Mouse (Mus musculus) ovary, postnatal 10 days (tissue): Measurements from ENCODE around the gene Rhbdl1.
A peak's percentile ranks its signal among the peaks of the same experiment; 100 is the strongest.

Experiments
- DNase-seq: peaks from one replicate; pipeline ENCODE4 v3.0.0; 2022; ENCODE audit warnings: low spot score

Gene Rhbdl1

GRCm38 (mm10) chr17:25792615-25793014, 44.5 kb downstream of the Rhbdl1 start, which contains the start of gene Fam173a:
Fam173a (minus strand) TSS chr17:25792901.
- peak; percentile 62 for DNase-seq

GRCm38 (mm10) chr17:25791843-25792527, 45.1 kb downstream of the Rhbdl1 start:
- peak; percentile 88 for DNase-seq

DNA sequence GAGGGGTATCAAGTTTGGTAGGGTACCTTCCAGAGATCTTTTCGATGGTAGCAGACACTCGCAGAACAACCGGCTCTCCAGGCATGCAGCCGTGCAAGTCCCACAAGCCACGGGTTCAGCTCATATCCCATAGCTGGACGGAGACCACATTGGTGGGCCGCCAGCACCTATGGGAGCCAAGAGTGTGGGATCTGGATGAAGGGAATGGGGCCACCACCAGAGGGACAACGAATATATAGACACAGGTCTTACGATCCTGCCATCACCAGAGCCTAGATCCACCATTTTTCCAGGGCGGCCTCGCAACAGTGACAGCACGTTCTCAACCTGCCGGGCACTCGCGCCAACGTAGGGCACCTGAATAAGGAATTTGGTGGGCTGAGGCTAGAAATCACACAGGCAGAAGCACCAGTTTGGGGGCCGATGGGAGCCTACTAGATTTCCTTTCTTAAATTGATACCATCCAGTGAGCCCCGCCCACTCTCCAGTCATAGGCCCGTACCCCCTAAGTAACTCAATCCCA, 45.7 kb downstream of the Rhbdl1 start:
- DNase-seq = no peak

DNA sequence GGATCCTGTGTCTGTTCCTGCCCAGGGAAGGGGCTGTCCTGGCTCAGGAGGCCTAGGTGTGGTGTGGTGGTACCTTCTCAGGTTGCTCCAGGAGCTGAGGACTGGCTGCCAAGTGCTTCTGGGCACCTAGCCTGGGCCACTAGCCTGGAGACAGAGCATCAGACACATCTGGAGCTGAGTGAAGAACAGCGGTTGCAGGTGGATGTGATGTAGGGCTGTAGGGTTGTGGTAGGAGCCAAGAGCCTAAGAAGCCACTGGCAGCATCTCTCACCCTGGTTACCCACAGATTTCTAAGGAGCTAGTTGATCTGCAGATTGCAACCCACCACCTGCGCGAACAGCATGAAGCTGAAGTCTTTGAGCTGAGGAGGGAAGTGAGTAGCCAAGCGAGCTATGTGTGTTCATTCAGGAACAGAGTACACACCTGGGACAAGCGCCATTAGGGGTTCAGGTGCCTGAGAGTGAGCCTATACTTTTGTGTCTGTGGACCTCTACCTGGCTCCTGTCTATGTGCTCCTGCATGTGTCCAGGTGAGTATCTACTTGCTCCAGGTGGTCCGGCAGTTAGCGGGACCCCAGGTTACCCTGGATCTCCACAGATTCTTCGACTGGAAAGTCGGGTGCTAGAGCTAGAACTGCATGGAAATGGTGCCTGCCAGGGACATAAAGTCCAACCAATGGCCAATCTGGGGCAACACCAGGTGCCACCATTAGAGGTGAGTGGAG, 50.2 kb downstream of the Rhbdl1 start:
- no peak for DNase-seq

GRCm38 (mm10) chr17:25786280-25786679, 50.8 kb downstream of the Rhbdl1 start, which contains the start of gene Ccdc78:
Ccdc78 (plus strand) TSS chr17:25786580.
- DNase-seq = no peak

- DNase-seq = peak; percentile 91
Measured at GRCm38 (mm10) chr17:25785281-25785745, 51.8 kb downstream of the Rhbdl1 start, which contains the start of gene Haghl. Haghl (minus strand) TSS chr17:25785673.
